Mouse (Mus musculus): ENCODE measurements around the gene Phkg1. TPM values are rescaled to one million over a fixed set of nuclear protein-coding genes. Genes with fewer than 3 reads are reported as not detected.

Gene Phkg1
- polyA plus RNA-seq, 1 experiment from 2014 or later = 4.4 TPM

- no peak for ATAC-seq
- no peak for DNase-seq (ENCODE audit: low read depth, low spot score)
- TF ChIP-seq CTCF (IDR thresholded peaks at IDR 0.05) = no peak
- CTCF ChIA-PET = interaction anchor here (0.7 to 12.7 kb wide), 5 partner anchors 11 to 493 kb away, joined by 4 to 68 read pairs (median 5); partner anchors contain the start of gene Sumf2
- POLR2A ChIA-PET = interaction anchor here (1.2 to 2.2 kb wide), 2 partner anchors 23 to 30 kb away, joined by 6 to 8 read pairs; no protein-coding TSS in a partner anchor
- in situ Hi-C loops (cut with MboI; ENCODE audit: low pct_unique_long_range_greater_than_20kb) = no loop called here
- no peaks in the 10 kb centered on the region for H3K27me3 ChIP-seq
Measured at GRCm38 (mm10) chr5:129877731-129878455, 20.5 kb downstream of the Phkg1 start.

GRCm38 (mm10) chr5:129875098-129875497 is 23.3 kb downstream of the Phkg1 start:
- ChIA-PET POLR2A (interaction anchor here (0.5 kb wide), 1 partner anchor 266 kb away, joined by 3 read pairs; no protein-coding TSS in a partner anchor), CTCF (interaction anchor here (1.7 to 12.7 kb wide), 3 partner anchors 10 to 21 kb away, joined by 3 to 68 read pairs (median 5); no protein-coding TSS in a partner anchor)
- in situ Hi-C loops (cut with MboI; ENCODE audit: low pct_unique_long_range_greater_than_20kb) = no loop called here

GRCm38 (mm10) chr5:129873942-129874341 is 24.4 kb downstream of the Phkg1 start:
- in situ Hi-C loops (cut with MboI; ENCODE audit: low pct_unique_long_range_greater_than_20kb) = no loop called here
- POLR2A ChIA-PET = no interaction called here
- CTCF ChIA-PET = interaction anchor here (1.2 to 12.7 kb wide), 4 partner anchors 9 to 19 kb away, joined by 3 to 68 read pairs (median 6); no protein-coding TSS in a partner anchor
- ATAC-seq (no peak), DNase-seq (ENCODE audit: low read depth, low spot score) (no peak)
- no peak for TF ChIP-seq CTCF (IDR thresholded peaks at IDR 0.05)
- no peaks in the 10 kb centered on the region for H3K27me3 ChIP-seq

More at GRCm38 (mm10) chr5:129875098-129875497, 23.3 kb downstream of the Phkg1 start:
- DNase-seq (ENCODE audit: low read depth, low spot score) (no peak), ATAC-seq (no peak)
- H3K27me3 ChIP-seq = no peaks in the 10 kb centered on the region
- TF ChIP-seq CTCF (IDR thresholded peaks at IDR 0.05) = no peak

- DNase-seq (ENCODE audit: low read depth, low spot score) (no peak), ATAC-seq (no peak)
- ChIA-PET POLR2A (no interaction called here), CTCF (interaction anchor here (12.7 kb wide), 1 partner anchor 17 kb away, joined by 68 read pairs; no protein-coding TSS in a partner anchor)
- TF ChIP-seq CTCF (IDR thresholded peaks at IDR 0.05) = no peak
- H3K27me3 ChIP-seq = no peaks in the 10 kb centered on the region
- in situ Hi-C loops (cut with MboI; ENCODE audit: low pct_unique_long_range_greater_than_20kb) = no loop called here
Measured at GRCm38 (mm10) chr5:129871238-129871637, 27.1 kb downstream of the Phkg1 start.

- ATAC-seq = no peak
- in situ Hi-C loops (cut with MboI; ENCODE audit: low pct_unique_long_range_greater_than_20kb) = no loop called here
Measured at GRCm38 (mm10) chr5:129869238-129869995, 28.9 kb downstream of the Phkg1 start.

GRCm38 (mm10) chr5:129865841-129866240 is 32.5 kb downstream of the Phkg1 start:
- TF ChIP-seq CTCF (IDR thresholded peaks at IDR 0.05) = no peak
- ATAC-seq = no peak
- in situ Hi-C loops (cut with MboI; ENCODE audit: low pct_unique_long_range_greater_than_20kb) = no loop called here
- no peaks in the 10 kb centered on the region for H3K27me3 ChIP-seq
- POLR2A ChIA-PET = no interaction called here
- CTCF ChIA-PET = interaction anchor here (2.1 to 2.7 kb wide), 2 partner anchors 10 to 11 kb away, joined by 17 to 19 read pairs; no protein-coding TSS in a partner anchor
- no peak for DNase-seq (ENCODE audit: low read depth, low spot score)

More at GRCm38 (mm10) chr5:129869238-129869995, 28.9 kb downstream of the Phkg1 start:
- ChIA-PET CTCF (interaction anchor here (12.7 kb wide), 1 partner anchor 15 kb away, joined by 68 read pairs; no protein-coding TSS in a partner anchor), POLR2A (interaction anchor here (0.5 kb wide), 1 partner anchor 89 kb away, joined by 4 read pairs; no protein-coding TSS in a partner anchor)
- H3K27me3 ChIP-seq = no peaks in the 10 kb centered on the region
- DNase-seq (ENCODE audit: low read depth, low spot score) = no peak
- no peak for TF ChIP-seq CTCF (IDR thresholded peaks at IDR 0.05)

GRCm38 (mm10) chr5:129864467-129864866 is 33.9 kb downstream of the Phkg1 start:
- no peaks in the 10 kb centered on the region for H3K27me3 ChIP-seq
- no peak for DNase-seq (ENCODE audit: low read depth, low spot score)
- peak; percentile 81 for TF ChIP-seq CTCF (IDR thresholded peaks at IDR 0.05)
- in situ Hi-C loops (cut with MboI; ENCODE audit: low pct_unique_long_range_greater_than_20kb) = no loop called here
- no peak for ATAC-seq
- ChIA-PET POLR2A (interaction anchor here (1.8 kb wide), 1 partner anchor 18 kb away, joined by 5 read pairs; the partner anchor contains the start of gene Sumf2), CTCF (interaction anchor here (0.7 to 2.7 kb wide), 14 partner anchors 9 to 85 kb away, joined by 3 to 19 read pairs (median 4); partner anchors contain the start of genes Chchd2 and Sumf2)

- no peak for ATAC-seq
- in situ Hi-C loops (cut with MboI; ENCODE audit: low pct_unique_long_range_greater_than_20kb) = no loop called here
- no peak for TF ChIP-seq CTCF (IDR thresholded peaks at IDR 0.05)
- no peaks in the 10 kb centered on the region for H3K27me3 ChIP-seq
- ChIA-PET POLR2A (no interaction called here), CTCF (interaction anchor here (1.0 to 1.8 kb wide), 2 partner anchors 10 to 11 kb away, joined by 3 to 5 read pairs; no protein-coding TSS in a partner anchor)
- no peak for DNase-seq (ENCODE audit: low read depth, low spot score)
Measured at GRCm38 (mm10) chr5:129862325-129862724, 36.0 kb downstream of the Phkg1 start.

GRCm38 (mm10) chr5:129856414-129856813 is 41.9 kb downstream of the Phkg1 start:
- ATAC-seq = no peak
- TF ChIP-seq CTCF (IDR thresholded peaks at IDR 0.05) = peak; percentile 53
- in situ Hi-C loops (cut with MboI; ENCODE audit: low pct_unique_long_range_greater_than_20kb) = no loop called here
- ChIA-PET POLR2A (no interaction called here), CTCF (interaction anchor here (0.9 to 5.1 kb wide), 9 partner anchors 8 to 254 kb away, joined by 3 to 68 read pairs (median 5); no protein-coding TSS in a partner anchor)
- DNase-seq (ENCODE audit: low read depth, low spot score) = no peak
- no peaks in the 10 kb centered on the region for H3K27me3 ChIP-seq

- no peaks in the 10 kb centered on the region for H3K27me3 ChIP-seq
- DNase-seq (ENCODE audit: low read depth, low spot score) = peak; percentile 35
- in situ Hi-C loops (cut with MboI; ENCODE audit: low pct_unique_long_range_greater_than_20kb) = no loop called here
- ATAC-seq = peak; percentile 95
- POLR2A ChIA-PET = interaction anchor here (0.7 to 2.0 kb wide), 5 partner anchors 22 to 473 kb away, joined by 4 to 8 read pairs (median 5); no protein-coding TSS in a partner anchor
- TF ChIP-seq CTCF (IDR thresholded peaks at IDR 0.05) = peak; percentile 71
- CTCF ChIA-PET = interaction anchor here (0.7 to 5.1 kb wide), 18 partner anchors 9 to 76 kb away, joined by 3 to 68 read pairs (median 4); partner anchors contain the start of genes Chchd2, Psph and Sumf2
Measured at GRCm38 (mm10) chr5:129855163-129855562, 43.2 kb downstream of the Phkg1 start.

Data from Patski (cell line).